In genomic region chr5:144898448-144899052, GRCm38 (mm10) we compare ENCODE assay signal across 10 mouse cellular contexts.
A peak's percentile ranks its signal among the peaks of the same experiment; 100 is the strongest.
DNase-seq lines count a peak whose midpoint lies in the region; ATAC-seq and TF ChIP-seq lines count a peak whose summit lies in the region.
"Had no signal": no experiment of that assay in that cellular context is flagged by ENCODE, and none has a peak within 500 bp of the region (broad histone marks: within the 10 kb centered on the region; RNA-seq: fewer than 3 reads in every experiment).

No protein-coding gene starts in this region.

- whole genome bisulfite sequencing in forebrain, embryonic 10.5 days = 43% methylated on average over 7 of the region's 7 CpGs
- 48% methylated on average over 7 of the region's 7 CpGs for WGBS in forebrain, embryonic 13.5 days

- no peak overlapping the region for H3K9ac ChIP-seq in forebrain, embryonic 13.5 days
- H3K9ac ChIP-seq in ES-Bruce4 (ENCODE audit: low read depth, poor library complexity, severe bottlenecking) = no peak overlapping the region

- TF ChIP-seq CTCF in ES-Bruce4 (IDR thresholded peaks at IDR 0.05; ENCODE audit: low read depth, low read length) = no peak
- TF ChIP-seq CTCF in gastrocnemius, adult 2 months (IDR thresholded peaks at IDR 0.05) = no peak

- H3K36me3 ChIP-seq in forebrain, embryonic 10.5 days (replicated peaks) = peaks cover 58% of the 10 kb centered on the region
- peaks cover 56% of the 10 kb centered on the region for H3K36me3 ChIP-seq in forebrain, embryonic 13.5 days (ENCODE audit: poor library complexity, severe bottlenecking)
- no peaks in the 10 kb centered on the region for H3K36me3 ChIP-seq in ES-Bruce4 (ENCODE audit: control insufficient read depth, insufficient read depth, low read length, poor library complexity, severe bottlenecking)

- no peak for DNase-seq in forebrain, embryonic 10.5 days (ENCODE audit: extremely low spot score, low spot score)
- peak; percentile 75 for DNase-seq in gastrocnemius, adult 2 months
- DNase-seq in heart, postnatal 25 days (ENCODE audit: low spot score) = peak; percentile 64
- DNase-seq in kidney, adult 18-20 months = no peak
- DNase-seq in layer of hippocampus, adult 9-11 months = no peak
- DNase-seq: thymus, postnatal 25 days had no signal

- no peaks in the 10 kb centered on the region for H3K9me3 ChIP-seq in forebrain, embryonic 10.5 days
- H3K9me3 ChIP-seq in forebrain, embryonic 13.5 days (replicated peaks) = no peaks in the 10 kb centered on the region
- no peaks in the 10 kb centered on the region for H3K9me3 ChIP-seq in ES-Bruce4 (replicated peaks; ENCODE audit: control insufficient read depth, insufficient read depth, low read length, poor library complexity, severe bottlenecking)

- H3K27ac ChIP-seq in forebrain, embryonic 10.5 days = peak overlapping the region; percentile 70
- no peak overlapping the region for H3K27ac ChIP-seq in forebrain, embryonic 13.5 days
- peak overlapping the region; percentile 12; the same call in 1 of the 2 replicates for H3K27ac ChIP-seq in ES-Bruce4 (ENCODE audit: insufficient read depth, low read length)
- H3K27ac ChIP-seq in gastrocnemius, adult 2 months = peak overlapping the region; percentile 63
- H3K27ac ChIP-seq: layer of hippocampus, adult 2 months had no signal

- intact Hi-C loops in gastrocnemius, adult 2 months (cut with DNase I) = no loop called here
- intact Hi-C loops in heart, postnatal 25 days (cut with DNase I) = no loop called here

- no peaks in the 10 kb centered on the region for H3K27me3 ChIP-seq in forebrain, embryonic 10.5 days (ENCODE audit: poor library complexity, severe bottlenecking)
- H3K27me3 ChIP-seq in forebrain, embryonic 13.5 days = no peaks in the 10 kb centered on the region
- H3K27me3 ChIP-seq in ES-Bruce4 (ENCODE audit: control insufficient read depth, insufficient read depth, low read length, poor library complexity, severe bottlenecking) = no peaks in the 10 kb centered on the region

- no peak overlapping the region for H3K4me2 ChIP-seq in forebrain, embryonic 13.5 days

- peak; percentile 89 for TF ChIP-seq EP300 in ES-Bruce4 (IDR thresholded peaks at IDR 0.05; ENCODE audit: insufficient read depth, low read depth, low read length)

- no peak for TF ChIP-seq POLR2A in ES-Bruce4 (IDR thresholded peaks at IDR 0.05; ENCODE audit: insufficient read depth, low read length)

- H3K4me3 ChIP-seq in forebrain, embryonic 10.5 days = no peak overlapping the region
- no peak overlapping the region for H3K4me3 ChIP-seq in forebrain, embryonic 13.5 days
- no peak overlapping the region for H3K4me3 ChIP-seq in ES-Bruce4 (ENCODE audit: low read depth, low read length)
- H3K4me3 ChIP-seq in gastrocnemius, adult 2 months = no peak overlapping the region
- H3K4me3 ChIP-seq: layer of hippocampus, adult 2 months had no signal

- H3K4me1 ChIP-seq in forebrain, embryonic 10.5 days = peaks cover 38% of the 10 kb centered on the region
- H3K4me1 ChIP-seq in forebrain, embryonic 13.5 days = peaks cover 17% of the 10 kb centered on the region; the same call in 1 of the 2 replicates
- H3K4me1 ChIP-seq in ES-Bruce4 (ENCODE audit: control insufficient read depth, insufficient read depth, low read length) = peaks cover 5% of the 10 kb centered on the region

- ATAC-seq in forebrain, embryonic 13.5 days = no peak
- ATAC-seq in frontal cortex, adult (ENCODE audit: low TSS enrichment) = no peak

Comparison
In these comparisons a context has a peak if more than half of its experiments do, and no peak if none do; other contexts are left out.
1. DNase-seq: peak in gastrocnemius, adult 2 months (single experiment) and heart, postnatal 25 days (single experiment); none in forebrain, embryonic 10.5 days (single experiment), kidney, adult 18-20 months (single experiment) and layer of hippocampus, adult 9-11 months (single experiment).